Mouse (Mus musculus): ENCODE data around the gene Naaa.

Gene Naaa

DNA sequence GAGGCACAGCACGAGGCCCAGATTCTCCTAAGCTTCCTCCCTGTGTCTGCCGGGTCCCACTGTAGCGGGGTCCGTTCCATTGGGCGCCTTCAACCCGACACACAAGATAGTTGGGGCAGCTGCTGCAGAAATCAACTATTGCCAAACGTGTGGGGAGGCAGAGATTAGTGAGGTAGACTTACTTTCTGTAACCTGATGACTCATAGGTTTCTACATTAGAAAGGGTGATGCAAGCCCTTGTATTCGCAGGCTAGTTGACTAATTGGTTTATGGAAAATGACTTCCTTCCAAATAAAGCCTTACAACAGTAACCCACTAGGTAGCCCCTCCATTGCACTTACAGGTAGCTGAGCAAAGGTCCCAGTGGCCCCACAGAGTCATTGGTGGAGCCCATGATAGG, 15.3 kb downstream of the Naaa start:
- DNase-seq (ENCODE audit: low spot score), result no peak

DNA sequence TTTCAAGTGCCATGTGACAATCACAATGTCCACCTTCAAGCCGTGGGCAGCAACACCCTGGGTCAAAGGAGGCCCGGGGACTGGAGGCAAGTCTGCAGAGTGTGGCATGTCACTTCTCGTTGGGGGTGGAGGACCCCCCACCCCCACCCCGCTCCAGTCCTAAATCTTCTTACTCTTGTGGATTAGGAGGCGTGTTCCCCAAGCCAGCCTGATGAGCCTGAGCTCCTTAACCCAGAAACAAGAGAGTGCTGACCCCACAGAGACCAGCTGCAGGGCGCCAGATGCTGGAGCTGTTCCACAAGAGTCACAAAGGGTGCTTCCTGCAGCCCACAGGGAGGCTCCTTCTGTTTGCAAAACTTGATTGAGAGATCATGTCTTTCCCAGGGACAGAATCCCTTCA, 21.8 kb downstream of the Naaa start, which contains the start of gene Ppef2:
Ppef2 (minus strand) TSS at position 61 of the 400 bp plus-strand sequence.
- peak; percentile 56 for DNase-seq (ENCODE audit: low spot score)

DNA sequence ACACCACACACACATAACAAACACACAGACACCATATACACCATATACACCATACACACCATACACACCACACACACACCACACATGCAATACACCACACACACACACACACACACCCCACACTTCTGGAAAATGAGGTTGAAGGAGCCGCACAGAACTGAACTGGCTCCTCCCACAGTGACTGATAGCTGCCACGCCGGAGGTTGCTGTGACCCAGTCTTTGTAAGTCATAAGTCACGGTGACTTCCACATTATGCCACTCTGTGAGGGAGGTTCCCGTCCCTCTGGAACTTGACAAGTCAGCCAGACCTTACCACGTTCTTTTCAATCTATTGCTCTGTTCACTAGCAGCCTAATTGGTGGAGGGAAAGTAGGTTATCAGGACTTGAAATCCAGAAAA, 23.5 kb downstream of the Naaa start:
- DNase-seq (ENCODE audit: low spot score), result no peak

DNA sequence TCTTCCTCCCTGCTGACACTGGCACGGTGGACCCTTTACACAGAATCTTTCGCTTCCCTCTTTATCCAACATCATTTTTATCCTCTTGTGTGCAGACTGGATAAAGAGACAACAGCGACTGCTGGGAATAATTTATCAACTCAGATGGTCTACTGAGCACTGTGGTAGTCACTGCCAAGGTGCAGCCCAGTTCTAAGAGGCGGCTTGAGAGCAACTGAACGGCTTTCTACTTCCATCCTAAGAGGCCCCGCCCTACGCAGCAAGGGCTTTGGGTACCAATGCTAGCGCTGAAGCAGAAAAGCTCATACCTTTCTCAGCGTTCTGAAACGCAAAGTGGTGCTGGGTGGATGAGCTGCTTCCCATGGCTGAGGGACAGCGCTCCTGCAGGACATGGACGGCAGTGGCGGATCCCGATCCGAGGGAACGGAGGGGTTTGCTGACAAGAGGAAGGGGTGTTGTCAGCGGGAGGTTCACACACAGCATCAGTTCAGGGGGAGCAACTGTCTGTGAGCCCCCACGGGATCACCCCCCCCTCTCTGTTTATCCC, 25.1 kb downstream of the Naaa start:
- peak; percentile 69 for DNase-seq (ENCODE audit: low spot score)

DNA sequence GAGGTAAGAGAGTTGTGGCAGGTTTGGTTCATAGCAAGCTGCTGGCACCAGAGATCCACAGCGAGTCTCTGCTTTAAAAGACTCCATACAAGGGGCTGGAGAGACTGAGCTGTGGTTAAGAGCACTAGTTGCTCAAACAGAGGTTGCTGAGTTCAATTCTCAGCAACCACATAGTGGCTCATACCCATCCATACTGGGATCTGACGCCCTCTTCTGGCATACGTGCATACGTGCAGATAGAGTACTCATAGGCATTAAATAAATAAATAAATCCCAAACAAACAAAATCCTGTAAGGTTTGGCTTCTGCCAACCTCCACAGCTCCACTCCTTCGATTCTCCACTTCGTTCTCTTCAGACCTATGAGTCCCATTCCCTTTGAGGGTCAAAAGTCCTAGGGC, 25.9 kb downstream of the Naaa start:
- no peak for DNase-seq (ENCODE audit: low spot score)

DNA sequence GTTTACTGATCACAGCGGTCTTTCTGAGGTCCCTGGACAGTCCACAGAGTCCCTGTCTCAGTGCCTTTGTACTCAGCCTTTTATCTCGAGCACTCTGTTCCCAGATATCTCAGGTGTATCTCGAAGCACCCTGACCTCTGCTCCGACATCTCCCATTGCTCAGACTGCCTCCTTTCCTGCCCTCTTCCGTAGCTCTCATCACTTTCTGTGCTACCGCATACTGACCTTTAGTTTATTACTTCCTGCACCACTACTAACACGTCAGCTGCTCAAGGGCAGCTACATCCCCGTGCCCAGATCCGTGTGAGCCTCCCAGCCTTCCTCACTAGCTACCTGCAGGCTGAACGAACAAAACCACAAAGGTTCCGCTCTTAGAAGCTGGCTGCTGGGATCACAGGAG, 29.4 kb downstream of the Naaa start:
- no peak for DNase-seq (ENCODE audit: low spot score)

DNA sequence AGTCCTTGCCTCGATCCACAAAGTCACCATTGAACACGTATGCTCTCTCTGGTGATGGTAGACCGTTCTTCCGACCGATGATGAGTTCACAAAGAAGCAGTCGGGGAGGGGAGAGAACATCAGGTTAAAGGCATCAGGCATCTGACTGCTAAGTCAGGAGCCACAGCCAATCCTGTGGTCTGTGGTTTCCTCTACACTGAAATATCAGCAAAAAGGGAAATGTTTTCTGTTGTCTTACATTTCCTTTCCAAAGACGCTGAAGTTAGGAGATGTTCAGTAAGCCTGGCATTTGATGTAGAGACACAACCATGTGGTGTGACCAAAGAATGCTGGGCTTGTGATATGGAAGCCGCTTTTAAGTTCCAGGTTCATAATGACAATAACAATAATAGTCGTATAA, 32.5 kb downstream of the Naaa start:
- no peak for DNase-seq (ENCODE audit: low spot score)

DNA sequence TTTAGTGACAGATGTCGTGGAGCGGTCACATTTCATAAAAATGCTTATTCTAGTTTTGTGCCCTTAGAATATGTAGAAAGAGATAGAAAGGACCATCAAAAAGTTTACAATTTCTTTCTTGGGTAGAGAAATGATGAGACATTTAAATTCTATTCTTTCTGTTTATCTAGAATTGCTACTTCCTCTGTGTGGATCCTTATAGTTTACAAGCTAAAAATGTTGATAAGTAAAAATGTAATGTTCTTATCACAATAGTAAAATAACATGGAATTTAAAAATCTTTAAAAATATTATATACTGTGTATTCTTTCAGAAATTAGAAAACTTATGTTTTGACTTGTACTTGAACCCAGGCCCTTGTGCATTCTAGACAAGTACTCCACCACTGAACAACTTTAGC, 33.1 kb downstream of the Naaa start:
- no peak for DNase-seq (ENCODE audit: low spot score)

DNA sequence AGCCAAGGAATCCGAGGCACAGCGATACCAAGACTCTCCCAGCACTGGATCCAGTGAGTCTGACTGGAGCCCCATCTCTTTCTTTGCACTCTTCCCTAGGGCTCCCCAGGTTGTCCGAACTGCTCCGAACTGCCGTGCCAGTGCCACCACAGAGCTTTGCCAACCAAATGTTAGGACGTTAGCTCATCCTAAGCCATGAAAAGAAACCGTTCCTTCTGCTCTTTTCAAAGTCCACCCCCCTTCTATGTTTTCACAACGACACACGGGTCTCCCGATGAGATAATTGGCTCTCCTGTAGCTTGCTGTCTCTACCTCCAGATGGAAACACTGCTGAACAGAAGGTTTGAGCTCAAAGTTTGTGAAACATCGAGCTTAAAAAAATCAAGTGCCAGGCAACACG, 37.2 kb downstream of the Naaa start:
- DNase-seq (ENCODE audit: low spot score), result no peak

DNA sequence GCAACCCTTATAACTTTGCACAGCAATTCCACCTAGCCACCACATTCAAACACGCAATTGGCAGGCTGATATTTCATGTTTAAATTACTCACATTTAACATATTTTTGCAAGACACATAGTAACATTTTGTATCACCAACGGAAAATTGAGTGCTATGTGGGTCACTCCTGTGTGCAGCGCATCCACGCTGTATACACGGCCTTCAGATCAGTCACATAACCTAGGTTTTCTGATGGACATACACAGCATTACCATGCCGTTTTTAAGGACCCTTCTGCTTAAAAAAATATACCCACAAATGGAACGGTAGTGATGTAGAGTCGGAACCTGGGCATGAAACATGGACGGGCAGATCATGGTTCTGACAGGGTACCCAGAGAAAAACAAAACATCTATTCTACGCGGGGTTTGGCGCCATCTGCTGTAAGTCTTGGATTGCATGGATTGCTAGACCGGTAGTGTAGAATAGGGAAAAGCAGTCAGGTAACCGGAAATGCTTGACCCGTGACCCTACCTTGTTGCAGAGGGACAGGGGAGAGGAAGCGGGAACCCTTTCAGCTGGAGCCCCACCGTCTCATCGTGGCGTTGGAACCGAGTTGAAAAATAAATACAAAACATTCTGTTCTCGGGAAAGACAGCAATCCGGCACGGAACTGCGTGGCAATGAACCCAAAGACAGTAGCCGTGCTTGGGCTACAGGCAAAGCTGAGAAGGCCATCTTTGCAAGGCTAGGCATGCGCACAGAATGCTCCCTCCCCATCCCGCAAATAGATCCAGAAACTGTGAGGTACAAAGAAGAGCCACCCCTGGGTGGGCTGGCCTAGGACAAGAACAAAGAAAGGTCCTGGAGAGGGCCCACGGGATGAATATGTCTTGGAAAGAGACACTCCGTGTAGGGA, 38.4 kb downstream of the Naaa start:
- DNase-seq (ENCODE audit: low spot score), result peak; percentile 80

DNA sequence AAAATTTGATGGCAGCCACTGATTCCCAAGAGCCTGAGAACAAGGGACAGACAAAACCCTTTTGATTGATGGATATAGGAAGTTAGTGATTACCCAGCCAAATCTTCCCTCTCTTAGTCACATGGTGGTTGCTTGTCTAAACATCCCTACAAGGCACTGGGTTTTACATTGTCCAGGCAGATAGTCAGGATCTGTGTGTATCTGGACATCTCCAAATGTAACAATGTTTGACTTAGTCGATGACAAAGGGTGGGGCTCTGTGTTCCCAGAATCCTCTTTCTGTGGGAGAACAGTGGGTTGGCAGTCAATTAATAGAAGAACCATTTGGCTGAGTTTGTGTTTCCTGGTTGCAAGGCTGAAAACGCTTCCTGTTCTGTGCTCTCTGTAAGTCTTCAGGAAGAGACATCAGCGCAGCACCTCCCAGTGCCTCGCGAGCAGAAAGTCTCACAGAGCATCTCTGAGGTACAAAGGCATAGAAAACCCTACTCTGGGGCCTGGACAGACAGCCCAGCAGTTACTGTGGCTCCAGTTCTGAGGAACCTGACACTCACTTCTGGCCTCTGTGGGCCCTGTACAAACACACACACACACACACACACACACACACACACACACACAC, 42.9 kb downstream of the Naaa start:
- no peak for DNase-seq (ENCODE audit: low spot score)

DNA sequence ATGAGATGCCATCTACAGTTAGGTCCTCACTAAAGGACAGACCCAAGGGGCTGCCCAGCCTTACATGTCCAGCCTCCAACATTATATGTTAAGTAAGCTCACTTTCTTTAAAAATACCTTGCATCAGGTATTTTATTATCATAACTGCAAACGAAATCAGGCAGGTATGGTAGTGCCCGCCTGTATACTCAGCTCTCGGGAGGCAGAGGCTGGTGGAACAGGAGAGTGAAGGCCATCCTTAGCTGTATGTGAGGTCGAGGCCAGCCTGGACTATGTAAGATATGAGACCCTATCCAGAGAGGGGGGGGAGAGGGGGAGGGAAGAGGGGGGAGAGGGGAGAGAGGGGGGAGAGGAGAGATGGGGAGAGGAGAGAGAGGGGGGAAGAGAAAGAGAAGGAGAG, 44.6 kb downstream of the Naaa start:
- no peak for DNase-seq (ENCODE audit: low spot score)

DNA sequence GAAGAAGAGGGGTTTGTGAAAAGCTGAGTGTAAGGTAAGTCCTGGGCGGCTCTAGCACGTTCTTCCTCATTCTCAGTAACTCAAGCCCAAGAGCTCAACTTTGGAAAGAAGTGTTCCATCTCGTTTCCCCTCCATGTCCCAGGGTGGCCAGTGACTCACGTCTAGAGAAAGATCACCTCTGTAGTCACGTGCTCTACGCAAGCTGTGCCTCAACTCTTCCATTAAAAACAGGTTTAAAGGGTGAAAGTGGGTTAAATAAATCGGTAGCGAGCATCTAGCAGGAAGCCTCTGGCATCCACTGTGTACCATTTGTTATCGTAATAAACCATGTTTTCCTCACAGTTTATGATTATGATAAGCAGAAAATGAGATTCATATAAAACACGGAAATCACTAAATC, 46.1 kb downstream of the Naaa start:
- no peak for DNase-seq (ENCODE audit: low spot score)

DNA sequence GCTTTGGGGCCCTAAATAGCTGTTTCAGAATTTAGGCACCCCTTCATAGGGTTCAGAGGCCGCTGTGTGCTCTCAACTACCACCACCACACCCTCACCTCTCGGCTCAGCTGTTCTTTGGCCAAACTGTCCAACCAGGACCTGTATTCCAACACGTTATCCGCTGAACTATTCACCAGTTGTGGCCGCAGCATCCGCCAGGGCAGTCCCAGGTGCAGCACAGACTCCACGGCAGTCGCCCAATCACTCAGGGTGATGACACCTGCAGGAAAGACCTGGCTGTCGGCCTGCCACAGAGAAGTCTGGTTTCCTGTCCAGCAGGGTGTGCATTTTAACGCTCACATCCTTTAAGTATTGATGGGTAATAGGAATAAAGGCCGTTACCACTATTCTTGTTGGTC, 47.7 kb downstream of the Naaa start:
- DNase-seq (ENCODE audit: low spot score), result no peak

DNA sequence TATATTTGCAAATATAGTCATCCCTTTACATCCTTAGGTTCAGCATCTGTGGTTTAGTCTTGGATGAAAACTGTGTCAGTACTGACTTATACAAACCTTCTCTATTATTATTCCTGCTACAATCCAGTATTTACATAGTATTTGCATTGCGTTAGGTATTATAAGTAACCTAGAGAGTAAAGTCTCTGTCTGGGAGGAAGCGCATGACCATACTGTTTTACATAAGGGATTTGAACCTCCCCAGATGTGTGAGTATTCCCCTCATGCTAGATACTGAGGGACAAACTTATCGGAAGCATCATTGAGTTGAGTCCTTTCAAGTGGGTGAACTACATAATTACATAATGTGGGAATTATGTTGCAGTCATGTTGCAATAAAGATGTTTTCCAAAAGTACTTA, 48.5 kb downstream of the Naaa start:
- no peak for DNase-seq (ENCODE audit: low spot score)

DNA sequence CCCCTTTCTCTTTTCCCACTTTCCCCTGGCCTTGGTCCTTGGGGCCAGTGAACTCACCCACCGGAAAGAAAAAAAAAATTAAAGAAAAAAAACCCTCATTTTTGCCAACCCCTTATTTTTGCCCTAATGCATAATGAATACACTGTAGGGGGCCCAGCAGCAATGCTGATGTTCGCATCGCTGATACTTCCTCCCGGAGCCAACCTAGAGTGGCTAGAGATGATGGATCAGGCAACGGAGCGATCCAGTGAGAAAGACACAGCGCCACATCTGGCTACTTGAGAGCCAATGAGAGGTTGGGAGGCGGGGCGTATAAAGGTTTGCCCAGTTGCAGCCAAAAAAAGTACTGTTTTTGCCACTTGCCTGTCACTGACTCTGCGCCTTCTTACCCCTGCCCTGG, 49.2 kb downstream of the Naaa start:
- DNase-seq (ENCODE audit: low spot score), result no peak

DNA sequence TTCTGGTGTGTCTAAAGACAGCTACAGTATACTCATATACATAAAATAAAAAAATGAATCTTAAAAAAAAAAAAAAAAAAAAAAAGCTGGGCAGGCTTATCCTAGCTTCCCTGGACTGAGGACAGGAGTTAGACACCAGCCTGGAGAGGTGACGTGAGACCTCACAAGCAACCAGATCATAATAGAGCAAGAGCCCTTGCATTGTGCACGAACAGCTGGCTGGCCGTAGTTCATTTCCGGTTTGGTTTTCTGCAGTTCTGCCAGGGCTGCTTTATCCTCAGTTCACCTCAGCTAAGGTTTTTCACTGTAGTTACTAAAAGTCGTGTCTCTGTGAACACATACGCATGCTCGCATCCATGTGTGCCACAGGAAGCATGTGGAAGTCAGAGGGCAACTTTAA, 50.2 kb downstream of the Naaa start:
- no peak for DNase-seq (ENCODE audit: low spot score)

DNA sequence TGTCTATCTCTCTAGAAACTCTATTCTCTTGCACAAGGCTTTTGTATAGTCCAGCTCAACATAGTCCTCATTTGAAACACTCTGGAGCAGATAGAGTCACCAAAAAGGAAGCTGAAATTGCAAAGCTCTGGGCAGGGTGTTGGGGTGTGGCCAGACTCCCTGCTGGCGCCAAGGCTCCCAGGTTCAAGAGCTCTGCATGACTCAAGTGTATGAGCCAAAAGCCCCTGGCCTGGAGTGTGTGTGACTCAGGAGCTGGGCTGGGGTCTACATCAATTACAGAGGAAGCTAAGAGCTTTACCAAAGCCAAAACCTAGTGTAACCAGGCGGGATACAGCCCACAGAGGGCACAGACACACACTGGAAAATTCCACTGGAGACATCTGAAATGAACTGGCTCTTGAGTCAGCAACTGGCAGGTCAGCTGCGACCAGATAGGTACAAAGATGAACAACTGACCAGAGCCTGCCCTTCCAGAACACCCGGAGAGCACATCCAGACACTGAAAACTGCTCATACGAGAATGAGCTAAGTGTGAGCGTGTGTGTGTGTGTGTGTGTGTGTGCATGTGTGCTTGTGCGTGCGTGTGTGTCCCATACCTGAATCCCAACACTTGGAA, 57.6 kb downstream of the Naaa start:
- no peak for DNase-seq (ENCODE audit: low spot score)

DNA sequence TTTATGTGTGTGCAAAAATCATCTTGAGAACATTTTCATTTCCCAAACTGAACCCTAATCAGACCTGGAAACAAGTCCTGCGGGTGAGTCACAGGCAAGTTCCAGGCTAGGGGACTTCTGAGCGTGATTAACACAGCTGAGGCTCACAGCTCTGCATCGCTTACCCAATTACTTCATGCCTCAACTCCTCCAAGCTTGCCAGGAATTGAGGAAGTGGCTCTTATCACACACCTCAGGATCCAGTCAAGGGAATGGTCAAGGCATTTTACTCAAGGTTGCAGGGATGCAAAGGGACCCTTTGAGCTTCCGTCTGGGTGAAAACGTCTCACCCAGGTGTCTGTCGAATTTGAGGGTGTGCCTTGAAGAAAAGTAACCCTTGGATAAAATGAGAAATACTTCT, 58.1 kb downstream of the Naaa start:
- peak; percentile 15 for DNase-seq (ENCODE audit: low spot score)

DNA sequence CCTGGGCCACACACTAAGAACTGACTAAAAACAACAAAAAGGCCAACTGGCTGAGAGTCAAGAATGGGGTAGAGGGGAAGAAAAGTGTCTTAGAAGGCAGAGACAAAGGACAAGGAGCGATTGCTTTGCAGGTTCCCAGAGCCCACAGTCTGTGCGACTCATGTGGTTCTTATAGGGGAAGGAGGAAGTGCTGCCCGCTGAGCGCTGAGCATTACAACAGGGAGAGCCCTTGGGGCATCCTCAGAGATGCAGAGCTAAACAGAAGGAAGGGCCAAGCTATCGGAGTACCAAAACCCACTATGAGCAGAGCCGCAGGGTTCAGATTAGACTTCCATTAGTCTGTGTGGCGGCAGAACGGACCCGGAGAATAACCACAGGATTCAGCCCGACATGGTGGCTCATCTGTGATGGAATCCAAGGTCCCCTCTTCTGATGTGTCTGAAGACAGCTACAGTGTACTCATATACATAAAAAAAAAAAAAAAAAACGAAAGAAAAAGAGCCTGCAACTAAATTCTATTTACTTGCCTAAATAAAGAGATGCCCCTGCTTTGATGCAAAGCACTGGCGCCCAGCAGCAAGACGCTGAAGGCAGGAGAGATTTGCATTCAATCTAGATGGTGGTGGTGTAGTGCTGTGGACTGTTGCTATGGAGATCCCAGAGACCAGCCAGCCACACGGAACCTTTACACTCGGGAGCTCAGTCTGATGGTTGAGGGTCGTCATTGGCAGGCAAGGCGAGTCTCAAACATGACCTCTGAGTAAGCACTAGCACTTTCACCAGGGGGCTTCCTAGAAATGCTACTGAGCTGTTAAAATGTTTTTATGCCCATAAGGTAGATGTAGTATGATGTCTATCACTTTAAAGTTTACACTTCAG, 58.8 kb downstream of the Naaa start:
- peak; percentile 35 for DNase-seq (ENCODE audit: low spot score)

DNA sequence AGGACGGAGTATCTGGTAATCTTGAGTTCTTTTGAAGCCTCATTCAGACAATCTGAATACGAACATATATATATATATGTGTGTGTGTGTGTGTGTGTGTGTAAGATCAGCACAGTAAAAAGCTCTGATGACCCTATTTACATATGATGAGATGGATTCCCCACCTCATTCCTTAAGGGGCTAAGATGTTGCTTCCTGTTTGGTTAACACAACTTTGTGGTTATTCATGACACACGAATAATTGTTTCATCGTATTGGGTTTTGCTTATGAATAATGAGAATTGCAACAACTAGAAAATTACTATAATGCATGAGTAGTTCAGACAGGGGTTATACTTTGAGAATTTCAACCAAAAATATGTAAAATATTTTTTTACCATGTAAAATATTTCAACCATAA, 62.7 kb downstream of the Naaa start, which contains the start of gene U90926:
U90926 (minus strand) TSS at position 101 of the 400 bp plus-strand sequence.
- no peak for DNase-seq (ENCODE audit: low spot score)

DNA sequence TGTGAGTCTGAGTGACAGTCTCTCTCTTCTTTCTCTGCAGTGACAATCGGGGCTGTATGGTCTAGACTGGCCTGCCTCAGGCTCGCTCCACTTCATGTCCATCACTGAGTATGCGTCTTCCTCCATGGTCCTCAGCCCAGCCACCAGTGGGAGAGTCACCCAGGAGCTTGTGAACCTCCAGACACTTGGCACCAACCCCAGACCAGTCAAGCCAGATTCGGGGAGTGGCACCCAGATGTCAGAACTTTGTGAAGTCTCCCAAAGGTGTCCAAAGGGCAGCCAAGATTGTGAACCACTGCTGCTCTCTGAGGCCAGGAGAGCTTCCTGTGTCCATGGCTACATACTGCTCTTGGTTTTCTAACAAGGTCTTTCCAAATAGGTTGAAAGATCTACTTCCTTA, 65.7 kb downstream of the Naaa start:
- DNase-seq (ENCODE audit: low spot score), result no peak
